Comparison of ENCODE assay signal across 8 mouse cellular contexts in the genomic region with DNA sequence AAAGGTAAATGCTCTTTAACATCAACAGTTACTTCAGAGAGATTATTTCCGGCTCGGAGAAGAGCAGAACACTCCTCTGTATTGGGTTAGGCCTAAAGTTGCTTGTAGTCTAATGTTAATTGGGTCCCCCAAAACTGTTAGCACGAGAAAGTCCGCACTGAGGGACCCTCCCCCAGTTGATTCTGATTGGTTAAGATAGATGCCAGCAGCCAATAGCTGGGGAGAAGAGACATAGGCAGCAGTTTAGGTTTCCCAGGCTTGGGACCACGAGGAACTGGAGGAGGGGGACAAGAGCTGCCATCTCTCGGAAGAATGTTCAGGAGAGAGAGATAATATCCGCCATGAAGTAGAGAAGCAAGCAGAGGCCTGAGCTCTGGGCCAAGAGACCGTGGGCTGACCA. TPM values are rescaled to one million over a fixed set of nuclear protein-coding genes. Genes with fewer than 3 reads are reported as not detected.
DNase-seq lines count a peak whose midpoint lies in the region; ATAC-seq and TF ChIP-seq lines count a peak whose summit lies in the region.

No protein-coding gene starts in this region.

- TF ChIP-seq POLR2A in bone marrow macrophage, adult 2 months (IDR thresholded peaks at IDR 0.05; ENCODE audit: borderline replicate concordance, low read depth, low read length) = no peak

- no peaks in the 10 kb centered on the region for H3K27me3 ChIP-seq in midbrain, embryonic 15.5 days (replicated peaks)

- peak overlapping the region; percentile 18 for H3K4me2 ChIP-seq in midbrain, embryonic 15.5 days

- TF ChIP-seq CTCF in bone marrow macrophage, adult 2 months (IDR thresholded peaks at IDR 0.05; ENCODE audit: low read depth, low read length) = no peak

- intact Hi-C loops in left cerebral cortex, postnatal 4 days (cut with DNase I) = no loop called here

- H3K4me3 ChIP-seq in bone marrow macrophage, adult 2 months (ENCODE audit: insufficient read depth, low read length) = no peak overlapping the region
- H3K4me3 ChIP-seq in midbrain, embryonic 15.5 days = no peak overlapping the region

- no peaks in the 10 kb centered on the region for H3K36me3 ChIP-seq in midbrain, embryonic 15.5 days (replicated peaks)

- peak; percentile 29 to 49 for DNase-seq in left cerebral cortex, adult 8-10 months (ENCODE audit: low spot score in 2 of 2)
- no peak for DNase-seq in left cerebral cortex, postnatal 4 days
- DNase-seq in heart, postnatal 4 days = peak; percentile 39
- DNase-seq in urinary bladder, postnatal 4 days (ENCODE audit: low spot score in 2 of 2) = no peak
- no peak for DNase-seq in B cell, adult 2 months
- DNase-seq in lung, postnatal 14 days = no peak

- WGBS in midbrain, embryonic 15.5 days = 46% methylated on average over 8 of the region's 8 CpGs

- no peak overlapping the region for H3K9ac ChIP-seq in midbrain, embryonic 15.5 days

- H3K4me1 ChIP-seq in bone marrow macrophage, adult 2 months (ENCODE audit: control insufficient read depth, insufficient read depth, low read length) = peaks cover 45% of the 10 kb centered on the region
- H3K4me1 ChIP-seq in midbrain, embryonic 15.5 days = peaks cover 3% of the 10 kb centered on the region; the same call in 1 of the 2 replicates

- H3K9me3 ChIP-seq in midbrain, embryonic 15.5 days = no peaks in the 10 kb centered on the region

- no peak; the same call in 1 of the 2 replicates for ATAC-seq in midbrain, embryonic 15.5 days (replicated peaks)

- peak overlapping the region; percentile 22 for H3K27ac ChIP-seq in bone marrow macrophage, adult 2 months (ENCODE audit: insufficient read depth, low read depth, low read length)
- no peak overlapping the region for H3K27ac ChIP-seq in midbrain, embryonic 15.5 days

RNA-seq across cellular contexts. Expression of a gene that starts 28.5 kb away (rescaled TPM):
- 10 to 100 TPM; 43.4 to 46.2 (median 44.4) TPM for total RNA-seq in left cerebral cortex, adult 8-10 months (2022)
- total RNA-seq in left cerebral cortex, postnatal 4 days (2021) = 10 to 100 TPM; 40.4 to 42.1 TPM
- 8.3 and 9.2 TPM in 2 replicates for polyA plus RNA-seq in bone marrow macrophage, adult 2 months (2012; ENCODE audit: insufficient read depth, insufficient read length, missing spikeins)
- 10 to 100 TPM; 27.8 to 31.0 TPM for total RNA-seq in heart, postnatal 4 days (2021)
- polyA plus RNA-seq in midbrain, embryonic 15.5 days (2015; fragmentation: Nextera tagmentation; extraction: Ambion mirVana) = 30.9 and 31.7 TPM in 2 replicates

Comparison
In these comparisons a context has a peak if more than half of its experiments do, and no peak if none do; other contexts are left out.
1. DNase-seq: peak in left cerebral cortex, adult 8-10 months (2 of 2) and heart, postnatal 4 days (single experiment); none in left cerebral cortex, postnatal 4 days (single experiment), urinary bladder, postnatal 4 days (0 of 2), B cell, adult 2 months (0 of 2) and lung, postnatal 14 days (single experiment).